Mouse (Mus musculus) lung, postnatal 10 days (tissue): Measurements from ENCODE around the gene Dusp8.
"Not testable (repeated sequence)": the region's sequence is repeated elsewhere in the genome, so short reads cannot be mapped to it uniquely, and the experiment has no call there.

ENCODE experiments used
- DNase-seq: peaks from one replicate; pipeline ENCODE4 v3.0.0; 2021

Gene Dusp8

GRCm38 (mm10) chr7:142095183-142095931 lies at the start of gene Dusp8:
Gene Dusp8 (minus strand): TSS chr7:142095843.
- peak; percentile 95 for DNase-seq

GRCm38 (mm10) chr7:142144507-142144906 lies 48.9 kb upstream of the Dusp8 start, which contains the start of gene Gm45337:
Gene Gm45337 (minus strand): TSS chr7:142144607.
- DNase-seq, result no peak

DNA sequence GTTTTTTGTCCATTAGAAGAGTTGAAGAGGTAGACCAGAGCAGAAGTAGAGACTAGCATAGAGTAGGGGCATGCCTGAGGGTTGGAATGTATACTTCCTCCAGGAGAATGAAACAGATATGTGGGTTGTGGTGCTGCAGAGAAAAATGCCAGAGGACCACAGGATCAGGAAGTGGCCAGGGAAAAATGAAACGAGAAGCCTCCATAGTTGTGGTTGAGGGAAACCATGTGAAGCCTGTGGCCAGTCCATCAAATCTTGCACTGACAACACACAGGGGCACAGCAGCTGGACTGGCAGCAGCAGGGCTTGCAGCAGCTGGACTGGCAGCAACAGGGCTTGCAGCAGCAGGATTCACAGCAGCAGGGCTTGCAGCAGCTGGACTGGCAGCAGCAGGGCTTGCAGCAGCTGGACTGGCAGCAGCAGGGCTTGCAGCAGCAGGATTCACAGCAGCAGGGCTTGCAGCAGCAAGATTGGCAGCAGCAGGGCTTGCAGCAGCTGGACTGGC lies 47.9 kb upstream of the Dusp8 start:
- DNase-seq, result not testable (repeated sequence)

DNA sequence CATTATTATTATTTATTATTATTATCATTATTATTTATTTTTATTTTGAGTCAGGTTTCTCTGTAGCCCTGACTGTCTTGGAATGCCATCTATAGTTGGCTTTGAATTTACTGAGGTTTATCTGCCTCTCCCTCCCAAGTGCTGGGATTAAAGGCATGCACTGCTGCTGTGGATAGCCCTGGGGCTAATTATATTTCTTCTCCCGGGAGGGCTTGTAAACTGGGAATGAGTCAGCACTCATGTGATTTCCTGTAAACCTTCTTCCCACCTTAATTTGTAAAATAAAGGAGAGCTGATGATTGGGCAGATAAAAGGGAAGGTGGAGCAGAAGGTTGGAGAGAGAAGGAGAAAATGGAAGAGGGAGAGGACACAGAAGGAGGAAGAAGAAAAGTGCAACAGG lies 45.1 kb upstream of the Dusp8 start:
- no peak for DNase-seq

- DNase-seq, result not testable (repeated sequence)
These were observed 40.3 kb upstream of the Dusp8 start, which contains the start of gene Gm39115 for GRCm38 (mm10) chr7:142135934-142136333. Gene Gm39115 (minus strand): TSS chr7:142136034.

DNA sequence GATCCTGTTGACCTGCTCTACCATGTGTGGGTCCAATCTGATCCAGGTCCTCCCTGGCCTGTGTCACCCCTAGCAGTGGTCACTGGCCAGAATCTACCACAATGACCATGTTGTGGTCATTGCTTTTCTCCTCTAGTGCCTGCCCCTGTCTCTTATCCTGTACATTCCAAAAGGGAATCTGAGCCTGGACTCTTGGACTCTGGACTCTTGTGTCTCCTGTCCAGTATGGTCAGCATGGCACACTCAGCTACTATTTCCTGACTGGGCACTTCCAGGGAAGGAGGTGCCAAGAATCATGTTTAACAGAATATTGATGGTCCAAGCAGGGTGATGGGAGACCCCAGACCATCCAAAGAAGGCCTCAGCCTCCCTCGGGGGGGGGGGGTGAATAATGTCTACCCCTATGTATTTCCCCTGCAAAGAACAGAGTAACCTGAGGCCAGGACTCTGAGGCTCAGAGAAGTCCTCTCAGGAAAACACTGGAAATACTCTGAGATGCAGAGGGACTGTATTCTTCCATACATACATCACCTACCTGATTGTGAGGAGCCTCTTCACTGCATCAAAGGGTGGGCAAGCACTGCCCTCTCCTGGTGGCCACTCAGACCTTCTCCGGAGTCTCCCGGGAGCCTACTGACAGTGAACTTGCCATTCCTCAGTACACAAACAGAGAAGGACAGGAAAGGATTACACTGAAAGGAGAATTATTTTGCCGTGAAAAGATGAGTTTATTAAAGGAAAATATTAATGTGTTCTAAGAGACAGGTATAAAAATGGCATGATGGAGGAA lies 38.8 kb upstream of the Dusp8 start:
- no peak for DNase-seq

DNA sequence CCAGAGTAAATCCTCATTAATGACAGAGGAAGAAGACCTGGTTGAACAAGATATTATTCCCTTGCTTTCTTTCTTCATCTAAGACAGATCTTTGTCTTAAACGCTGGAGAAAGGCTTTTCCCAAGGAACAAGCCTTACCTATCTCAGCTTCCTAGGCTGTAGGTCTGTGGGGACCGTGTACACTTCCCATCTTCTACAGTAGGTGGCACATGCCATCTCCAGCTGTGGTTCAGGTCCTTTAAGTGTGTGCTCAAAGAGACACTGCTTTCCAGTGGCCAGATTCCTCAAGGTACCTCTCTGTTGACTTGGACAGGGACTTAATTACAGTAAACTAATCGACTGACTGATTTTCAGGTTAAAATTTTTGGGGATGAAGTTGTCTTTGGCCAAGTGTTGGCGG lies 33.2 kb upstream of the Dusp8 start:
- no peak for DNase-seq

- not testable (repeated sequence) for DNase-seq
These were observed 25.0 kb upstream of the Dusp8 start, which contains the start of gene Gm45618 for GRCm38 (mm10) chr7:142120629-142121028. Gene Gm45618 (minus strand): TSS chr7:142120729.

DNA sequence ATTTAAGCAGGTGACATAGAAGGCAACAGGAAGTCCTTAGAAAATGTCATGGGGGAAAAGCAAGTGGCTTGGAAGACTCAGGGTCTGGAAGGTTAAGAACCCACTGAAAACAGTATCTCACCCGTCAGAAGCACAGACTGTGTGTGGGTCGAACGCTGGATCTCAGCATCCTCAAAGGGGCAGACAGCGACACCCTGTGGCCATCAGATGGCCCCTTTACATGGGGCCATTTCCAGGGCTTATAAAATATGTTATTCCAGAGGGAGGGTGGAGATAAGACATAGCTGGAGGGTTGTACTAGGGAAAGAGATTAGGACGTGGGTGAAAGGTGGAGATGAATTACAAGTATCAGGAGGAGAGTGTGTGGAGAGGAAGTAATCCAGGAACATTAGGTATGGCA lies 24.0 kb upstream of the Dusp8 start:
- DNase-seq, result peak; percentile 8

DNA sequence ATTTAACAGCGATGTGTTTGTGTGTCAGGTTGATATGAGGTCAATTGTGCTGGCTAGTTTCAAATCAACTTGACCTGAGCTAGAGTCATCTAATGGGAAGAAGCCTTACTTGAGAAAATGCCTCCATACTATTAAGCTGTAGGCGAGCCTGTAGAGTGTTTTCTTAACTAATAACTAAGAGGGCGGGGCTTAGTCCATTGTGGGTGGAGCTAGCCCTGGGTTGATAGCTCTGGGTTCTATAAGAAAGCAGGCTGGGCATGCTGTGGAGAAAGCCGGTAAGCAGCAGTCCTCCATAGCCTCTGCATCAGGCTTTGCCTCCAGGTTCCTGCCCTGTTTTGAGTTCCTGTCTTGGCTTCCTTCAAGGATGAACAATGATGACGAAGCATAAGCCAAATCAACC lies 9.1 kb upstream of the Dusp8 start:
- no peak for DNase-seq

DNA sequence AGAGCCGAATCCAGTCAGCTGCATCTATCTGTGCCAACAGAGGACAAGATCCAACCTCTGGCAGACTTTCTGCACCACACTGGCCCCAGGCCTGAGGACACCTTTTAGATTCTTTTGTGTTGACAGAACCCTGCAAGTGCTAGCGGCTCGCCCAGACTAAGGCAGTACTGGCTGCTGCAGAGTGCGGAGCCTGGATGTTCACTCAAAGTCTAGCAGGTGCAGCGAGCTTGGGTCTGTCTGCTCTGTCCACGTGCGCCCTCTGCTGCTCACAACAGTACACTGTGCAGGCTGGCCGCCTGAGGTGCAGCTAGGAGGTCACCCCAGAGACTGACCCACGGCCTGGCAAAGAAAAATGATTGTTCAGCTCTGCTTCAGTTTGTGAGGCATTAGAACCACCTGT lies 2.1 kb upstream of the Dusp8 start:
- DNase-seq, result peak; percentile 85

- no peak for DNase-seq
These were observed 1.1 kb upstream of the Dusp8 start for GRCm38 (mm10) chr7:142096701-142097100.

DNA sequence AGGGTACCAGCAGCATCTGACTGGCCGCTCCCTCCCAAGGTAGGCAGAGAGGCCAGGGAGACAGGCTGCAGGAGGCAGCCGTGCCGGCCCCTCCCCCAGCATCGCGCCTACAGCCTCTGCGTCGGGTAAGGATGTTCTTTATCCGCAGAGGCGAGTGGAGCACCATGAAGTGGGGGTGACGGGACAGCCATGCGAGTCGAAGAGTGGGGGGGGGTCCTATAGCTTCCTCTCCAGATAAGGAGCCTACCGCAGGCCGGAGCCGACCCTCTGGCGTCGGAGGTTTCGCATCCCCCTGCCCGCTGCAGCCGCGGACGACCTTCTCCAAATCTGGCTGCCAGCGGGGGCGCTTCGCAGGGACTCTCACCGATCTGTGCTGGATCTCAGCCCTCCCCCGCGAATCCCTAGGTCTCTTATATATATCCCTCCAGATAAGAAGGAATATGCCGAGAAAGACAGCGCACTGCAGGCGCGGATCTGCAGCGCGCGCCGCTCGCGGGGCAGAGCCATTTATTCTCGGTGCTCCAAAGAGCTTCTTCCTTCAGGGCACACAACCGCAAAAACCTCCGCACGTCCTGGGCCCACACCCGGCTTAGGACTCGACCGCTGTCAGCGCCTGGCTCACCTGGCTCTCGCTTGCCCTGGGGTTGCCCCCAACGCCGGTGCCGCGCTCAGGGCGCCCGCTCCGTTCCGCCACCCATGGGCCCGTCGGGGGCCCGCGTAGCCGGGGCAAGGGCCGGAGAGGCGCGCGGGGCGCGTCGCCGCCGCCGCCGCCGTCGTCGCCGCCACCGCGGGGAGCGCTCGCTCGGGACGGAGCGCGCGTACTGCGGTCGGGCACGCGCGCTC lies 1.1 kb downstream of the Dusp8 start:
- peak; percentile 49 for DNase-seq

DNA sequence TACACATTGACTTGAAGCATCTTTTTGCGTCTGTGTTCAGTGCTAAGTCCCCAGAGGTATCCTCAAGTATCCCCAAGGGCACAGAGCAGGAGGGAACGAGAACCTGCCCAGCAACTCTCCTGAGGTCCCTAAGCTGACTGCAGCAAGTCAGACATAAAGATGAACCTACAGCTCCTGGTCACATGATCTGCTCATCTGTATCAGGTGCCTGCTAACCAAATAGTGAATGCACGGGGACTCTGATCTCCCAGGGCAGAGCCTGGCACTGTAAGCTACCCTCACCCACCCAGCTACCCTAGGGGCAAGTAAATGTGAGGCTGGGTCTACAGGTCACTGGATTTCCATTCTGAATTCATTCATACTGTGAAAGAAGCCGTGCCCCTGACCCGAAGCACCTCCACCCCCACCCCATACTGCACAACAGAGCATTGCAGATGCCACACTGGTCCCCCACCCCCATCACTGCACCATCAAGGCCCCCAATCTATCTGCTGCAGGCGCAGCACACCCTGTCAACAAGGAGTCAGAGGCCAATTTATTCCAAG lies 1.9 kb downstream of the Dusp8 start:
- DNase-seq, result no peak

- DNase-seq, result no peak
These were observed 2.7 kb downstream of the Dusp8 start for GRCm38 (mm10) chr7:142092991-142093390.

DNA sequence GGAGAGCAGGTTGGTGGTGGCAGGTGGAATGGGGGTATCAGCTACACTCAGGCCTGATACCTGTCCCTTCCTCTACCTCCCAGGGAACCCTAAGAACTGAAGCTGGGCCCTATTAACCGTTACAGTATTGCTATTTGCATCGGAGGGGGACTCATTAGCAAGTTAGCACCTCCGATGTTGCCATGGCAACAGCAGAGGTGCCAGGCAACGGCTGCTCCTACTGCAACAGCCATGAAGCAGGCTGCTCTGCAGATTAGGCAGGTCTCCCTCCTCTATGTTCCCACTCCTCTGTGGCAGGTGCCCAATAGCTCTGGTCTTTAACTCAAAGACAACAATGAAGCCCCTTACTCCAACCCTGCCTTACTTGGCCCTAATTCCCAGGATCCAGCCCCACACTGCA lies 3.8 kb downstream of the Dusp8 start:
- DNase-seq, result no peak

- no peak for DNase-seq
These were observed 5.8 kb downstream of the Dusp8 start for GRCm38 (mm10) chr7:142089648-142090447.

- DNase-seq, result peak; percentile 74
These were observed 6.8 kb downstream of the Dusp8 start for GRCm38 (mm10) chr7:142088886-142089285.

GRCm38 (mm10) chr7:142087069-142087652 lies 8.5 kb downstream of the Dusp8 start:
- no peak for DNase-seq

DNA sequence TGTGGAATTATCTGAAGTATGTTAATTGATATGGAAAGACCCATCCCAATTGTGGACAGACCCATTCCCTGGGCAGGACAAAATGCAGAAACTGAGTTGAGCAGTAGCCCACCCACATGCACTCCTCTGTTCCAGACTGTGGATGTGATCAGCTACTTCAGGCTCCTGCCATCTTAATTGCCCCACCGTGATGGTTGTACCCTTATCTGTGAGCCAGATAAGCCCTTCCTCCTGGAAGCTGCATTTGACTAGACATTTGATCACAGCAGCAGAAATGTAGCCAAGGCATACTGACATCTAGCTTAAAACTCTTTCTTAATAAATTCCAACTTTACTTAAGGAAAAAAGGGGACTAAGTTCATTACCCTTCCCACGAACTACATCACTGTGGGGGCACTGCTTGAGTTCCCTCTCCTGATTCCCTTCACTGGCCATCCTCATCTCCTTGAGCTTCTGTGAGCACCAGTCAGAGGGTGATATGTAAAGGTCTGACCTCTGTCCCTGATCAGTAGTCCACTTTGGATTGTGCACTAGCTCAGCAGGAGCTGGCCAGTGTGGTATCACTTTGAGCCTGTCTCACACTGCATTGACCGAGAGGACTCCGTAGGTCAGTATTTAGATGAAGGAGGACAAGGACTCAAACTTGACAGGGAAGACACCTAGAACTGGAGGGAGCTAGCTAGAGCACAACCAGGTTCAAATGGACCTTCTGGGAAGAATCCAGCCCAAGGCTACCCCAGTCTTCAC lies 9.3 kb downstream of the Dusp8 start:
- no peak for DNase-seq
